Mouse (Mus musculus) megakaryocyte, embryonic 14.5 days (primary cell): Measurements from ENCODE around the gene Hspb7.

Source experiments
- FLI1 ChIP-seq: IDR thresholded peaks from 2 replicates; pipeline ENCODE4 v1.6.1; 2012; ENCODE audit warnings: low read length, inconsistent platforms, mixed read lengths
- GATA1 ChIP-seq: IDR thresholded peaks from 3 replicates; pipeline ENCODE4 v1.6.1; 2012; ENCODE audit warnings: mixed read lengths, low read length, inconsistent platforms, borderline replicate concordance

GRCm38 (mm10) chr4:141420192-141420829 is at the start of gene Hspb7:
- TF ChIP-seq GATA1 (no peak), FLI1 (no peak)
